Mouse (Mus musculus) intestine, embryonic 15.5 days (tissue): ENCODE results near the gene Pbx4. TPM values are rescaled to one million over a fixed set of nuclear protein-coding genes. Genes with fewer than 3 reads are reported as not detected.

Experiments
- ATAC-seq: fragments of 200-750 bp; cut with Nextera tagmentation; 2 replicates; pipeline ENCODE4 v1.8.0; 2017; ENCODE audit warnings: moderate TSS enrichment, moderate library complexity
- H3K27ac ChIP-seq: fragments of 300-500 bp; sonication (generic); 2 replicates; pipeline ENCODE4 v1.5.1; 2015; ENCODE audit warnings: mild to moderate bottlenecking, inconsistent platforms
- H3K27me3 ChIP-seq: fragments of 300-500 bp; sonication (generic); replicated peaks from 2 replicates; pipeline ENCODE4 v1.6.1; 2015; ENCODE audit warnings: inconsistent platforms
- H3K36me3 ChIP-seq: fragments of 300-500 bp; sonication (generic); 2 replicates; pipeline ENCODE4 v1.6.1; 2015; ENCODE audit warnings: inconsistent platforms
- H3K4me1 ChIP-seq: fragments of 300-500 bp; sonication (generic); replicated peaks from 2 replicates; pipeline ENCODE4 v1.6.1; 2015; ENCODE audit warnings: inconsistent platforms
- H3K4me2 ChIP-seq: fragments of 300-500 bp; sonication (generic); replicated peaks from 2 replicates; pipeline ENCODE4 v1.6.1; 2015; ENCODE audit warnings: mild to moderate bottlenecking, inconsistent platforms
- H3K4me3 ChIP-seq: fragments of 300-500 bp; sonication (generic); replicated peaks from 2 replicates; pipeline ENCODE4 v1.5.1; 2015; ENCODE audit warnings: inconsistent platforms
- H3K9ac ChIP-seq: fragments of 300-500 bp; sonication (generic); 2 replicates; pipeline ENCODE4 v1.6.1; 2015; ENCODE audit warnings: inconsistent platforms
- H3K9me3 ChIP-seq: fragments of 300-500 bp; sonication (generic); 2 replicates; pipeline ENCODE4 v1.6.1; 2016; ENCODE audit warnings: inconsistent platforms
- WGBS: fragments of 180-500 bp; shearing (Covaris S2); methylation state at CpG from one replicate; pipeline ENCODE4 v1.1.7; 2015; 5-methylcytosine and 5-hydroxymethylcytosine counted together
- polyA plus RNA-seq: library from polyadenylated mRNA; unstranded; fragments of >200 nt; fragmentation: Nextera tagmentation; extraction: Ambion mirVana; gene quantifications from 2 replicates; pipeline ENCODE4 v1.2.1, GENCODE M21; 2015

Gene Pbx4
- polyA plus RNA-seq, 1 experiment from 2014 or later: 3.9 TPM

- H3K27ac ChIP-seq: no peak overlapping the region
- 65% methylated on average over 2 of the region's 2 CpGs for WGBS
- no peak overlapping the region for H3K4me3 ChIP-seq
- no peak for ATAC-seq
- H3K36me3 ChIP-seq: no peaks in the 10 kb centered on the region
- H3K9ac ChIP-seq: no peak overlapping the region
- no peaks in the 10 kb centered on the region for H3K4me1 ChIP-seq
- H3K9me3 ChIP-seq: no peaks in the 10 kb centered on the region
- no peaks in the 10 kb centered on the region for H3K27me3 ChIP-seq
- H3K4me2 ChIP-seq: no peak overlapping the region
These were observed 29.0 kb downstream of the Pbx4 start for GRCm38 (mm10) chr8:69861251-69861650.

DNA sequence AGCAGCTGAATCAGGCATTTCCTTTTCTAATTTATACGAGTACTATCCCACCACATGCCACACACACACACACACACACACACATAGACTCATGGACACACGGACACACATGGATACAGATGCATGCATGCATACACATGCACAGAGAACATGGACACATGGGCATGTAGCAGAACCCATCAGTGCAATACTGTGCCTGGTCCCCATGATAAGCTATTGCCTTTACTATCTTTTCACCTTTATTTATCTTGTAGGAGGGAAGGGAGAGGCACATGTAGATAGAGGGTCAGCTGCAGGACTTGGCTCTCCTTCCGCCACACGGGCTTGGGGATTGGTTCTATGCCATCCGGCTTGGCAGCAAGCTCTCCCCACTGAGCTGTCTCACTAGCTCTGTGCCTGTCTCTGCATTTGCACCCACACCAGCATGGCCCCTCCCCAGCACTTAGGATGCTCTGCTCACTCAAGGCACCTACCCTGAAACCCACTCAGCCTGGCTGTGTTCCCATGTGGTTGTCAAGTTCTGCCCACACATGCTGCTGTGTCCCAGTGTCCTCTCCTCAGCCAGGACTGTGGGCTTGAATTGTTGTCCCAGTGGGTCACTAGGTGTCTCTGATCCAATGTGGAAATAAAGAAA is 31.2 kb downstream of the Pbx4 start:
- Histone ChIP-seq H3K9me3 (no peaks in the 10 kb centered on the region), H3K4me2 (no peak overlapping the region), H3K36me3 (no peaks in the 10 kb centered on the region), H3K4me1 (no peaks in the 10 kb centered on the region), H3K4me3 (no peak overlapping the region), H3K27ac (no peak overlapping the region), H3K9ac (no peak overlapping the region), H3K27me3 (no peaks in the 10 kb centered on the region)
- 77% methylated on average over 5 of the region's 5 CpGs for WGBS
- ATAC-seq: no peak

DNA sequence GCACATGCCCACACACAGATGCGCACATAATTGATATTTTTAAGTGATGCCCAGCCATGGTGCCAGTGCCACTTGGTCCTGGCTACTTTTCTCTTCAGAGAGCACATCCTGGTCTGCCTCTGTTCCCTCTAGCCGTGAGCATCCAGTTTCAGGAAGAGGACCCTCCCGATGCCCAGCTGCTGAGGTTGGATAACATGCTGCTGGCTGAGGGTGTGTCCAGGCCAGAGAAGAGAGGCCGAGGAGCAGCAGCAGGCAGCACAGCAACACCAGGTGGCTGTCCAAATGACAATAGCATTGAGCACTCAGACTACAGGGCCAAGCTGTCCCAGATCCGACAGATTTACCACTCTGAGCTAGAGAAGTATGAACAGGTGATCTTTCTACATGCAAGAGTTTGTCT is 31.9 kb downstream of the Pbx4 start:
- H3K27me3 ChIP-seq: no peaks in the 10 kb centered on the region
- WGBS: 67% methylated on average over 5 of the region's 5 CpGs

DNA sequence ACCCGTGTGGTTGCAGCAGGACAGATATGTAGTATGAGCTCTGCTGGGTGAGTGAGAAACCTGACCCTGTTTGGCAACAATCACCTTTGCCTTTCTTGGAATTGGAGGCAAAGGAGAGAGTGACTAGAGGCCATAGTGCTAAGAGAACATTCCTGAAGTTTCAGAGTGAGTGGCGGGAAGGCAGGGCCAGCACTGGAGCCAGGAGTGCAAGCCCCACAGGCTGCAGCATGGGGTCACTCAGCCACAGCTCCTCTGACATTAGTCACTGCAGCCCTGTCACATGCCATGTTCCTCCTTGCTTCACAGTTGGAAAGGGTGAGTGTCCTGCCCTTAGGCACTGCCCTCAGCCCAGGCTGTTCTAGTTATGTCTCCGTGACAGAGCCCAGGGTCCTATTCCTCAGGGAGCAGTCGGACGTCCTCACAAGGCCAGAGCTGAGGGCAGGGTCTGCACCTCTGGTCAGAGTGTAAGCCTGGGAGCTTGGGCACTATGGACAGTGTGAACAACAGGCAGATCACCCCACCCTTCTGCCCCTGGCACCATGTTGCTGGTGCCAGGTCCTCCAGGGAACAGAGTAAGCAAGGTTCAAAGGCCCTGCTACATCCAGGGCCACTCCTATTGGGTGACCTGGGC is 35.5 kb downstream of the Pbx4 start:
- H3K36me3 ChIP-seq: no peaks in the 10 kb centered on the region
- no peak overlapping the region for H3K9ac ChIP-seq
- no peak overlapping the region for H3K27ac ChIP-seq
- no peak overlapping the region for H3K4me3 ChIP-seq
- no peaks in the 10 kb centered on the region for H3K9me3 ChIP-seq
- H3K4me2 ChIP-seq: no peak overlapping the region
- ATAC-seq: no peak
- WGBS: 77% methylated on average over 5 of the region's 5 CpGs
- H3K27me3 ChIP-seq: no peaks in the 10 kb centered on the region
- no peaks in the 10 kb centered on the region for H3K4me1 ChIP-seq

More for the DNA sequence above, 31.9 kb downstream of the Pbx4 start:
- H3K36me3 ChIP-seq: no peaks in the 10 kb centered on the region
- no peaks in the 10 kb centered on the region for H3K4me1 ChIP-seq
- no peak overlapping the region for H3K9ac ChIP-seq
- no peak for ATAC-seq
- H3K4me3 ChIP-seq: no peak overlapping the region
- H3K4me2 ChIP-seq: no peak overlapping the region
- no peaks in the 10 kb centered on the region for H3K9me3 ChIP-seq
- no peak overlapping the region for H3K27ac ChIP-seq

DNA sequence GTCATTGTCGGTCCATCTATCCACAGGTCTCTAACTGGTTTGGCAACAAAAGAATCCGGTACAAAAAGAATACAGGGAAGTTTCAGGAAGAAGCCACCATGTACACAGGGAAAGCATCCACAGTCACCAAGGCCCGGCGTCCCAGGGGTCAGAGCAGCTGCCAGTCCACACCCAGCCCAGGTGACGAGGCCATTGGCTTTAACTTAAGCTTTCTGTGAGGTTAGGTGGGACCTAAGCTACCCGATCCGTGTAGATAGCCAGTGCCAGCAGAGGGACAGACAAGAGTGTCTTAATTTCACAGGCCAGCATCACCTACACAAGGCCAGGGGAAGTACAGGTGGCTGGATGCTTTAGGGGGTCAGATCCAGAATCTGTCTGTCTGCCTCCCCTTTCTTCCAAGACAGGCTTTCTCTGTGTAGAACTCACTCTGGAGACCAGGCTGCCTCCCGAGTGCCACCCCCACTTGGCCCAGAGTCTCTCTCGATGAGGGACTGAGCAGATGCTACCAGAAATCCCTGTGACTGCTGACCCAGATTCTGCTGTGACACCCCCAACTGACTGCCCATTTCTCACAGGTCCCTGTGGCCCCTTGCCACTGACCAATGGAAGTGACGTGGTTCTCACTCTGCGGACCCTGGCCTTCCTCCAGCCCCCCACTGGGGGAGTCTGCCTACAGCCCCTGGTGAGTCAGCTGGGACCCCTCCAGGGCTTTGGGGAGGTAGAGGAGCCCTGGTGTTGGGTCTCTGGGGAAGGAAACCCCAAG is 37.9 kb downstream of the Pbx4 start:
- WGBS: 79% methylated on average over 11 of the region's 11 CpGs
- Histone ChIP-seq H3K4me3 (no peak overlapping the region), H3K27me3 (no peaks in the 10 kb centered on the region), H3K4me1 (no peaks in the 10 kb centered on the region), H3K36me3 (no peaks in the 10 kb centered on the region), H3K4me2 (no peak overlapping the region), H3K27ac (no peak overlapping the region), H3K9me3 (no peaks in the 10 kb centered on the region), H3K9ac (no peak overlapping the region)
- ATAC-seq: no peak

DNA sequence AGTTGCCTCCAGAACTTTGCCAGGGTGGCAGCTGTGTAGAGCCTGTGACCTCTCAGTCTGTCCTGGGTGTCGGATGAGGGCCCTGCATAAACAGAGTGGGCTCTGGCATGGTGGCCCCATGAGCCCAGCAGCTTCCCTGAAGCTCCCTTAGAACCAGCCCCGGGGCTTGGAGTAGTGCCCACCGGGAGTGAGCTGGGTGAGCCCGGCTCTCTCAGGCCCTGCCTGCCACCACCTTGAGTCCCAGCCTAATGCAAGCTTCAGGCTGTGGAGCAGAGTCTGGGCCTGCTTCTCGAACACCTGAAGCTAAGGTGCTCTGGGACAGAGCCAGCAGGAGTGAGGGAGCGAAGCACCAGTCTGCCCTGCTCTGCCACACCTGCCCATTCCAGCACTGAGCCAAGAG is 38.6 kb downstream of the Pbx4 start:
- H3K4me1 ChIP-seq: no peaks in the 10 kb centered on the region
- no peak overlapping the region for H3K9ac ChIP-seq
- no peak for ATAC-seq
- H3K4me2 ChIP-seq: no peak overlapping the region
- no peak overlapping the region for H3K27ac ChIP-seq
- H3K36me3 ChIP-seq: no peaks in the 10 kb centered on the region
- H3K9me3 ChIP-seq: no peaks in the 10 kb centered on the region
- H3K4me3 ChIP-seq: no peak overlapping the region
- 81% methylated on average over 6 of the region's 6 CpGs for WGBS
- H3K27me3 ChIP-seq: no peaks in the 10 kb centered on the region

DNA sequence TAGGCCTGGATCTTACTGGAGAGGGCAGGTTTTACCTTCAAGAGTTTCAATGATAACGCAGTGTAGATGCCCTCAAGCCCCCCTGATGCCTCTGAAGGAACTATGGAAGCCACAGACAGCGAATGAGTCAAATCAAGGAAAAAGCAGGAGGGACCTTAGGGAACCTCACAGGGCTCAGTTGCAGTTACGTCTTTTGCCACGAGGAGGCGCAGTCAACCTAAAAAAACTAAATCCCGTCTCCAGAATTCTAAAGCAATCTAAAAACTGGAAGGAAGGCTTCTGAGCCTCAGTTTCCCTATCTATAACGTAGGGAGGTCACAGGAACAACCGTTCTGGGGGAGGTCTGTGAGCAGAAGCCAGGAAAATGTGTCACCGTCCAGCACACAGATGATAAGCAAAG is 41.9 kb downstream of the Pbx4 start:
- Histone ChIP-seq H3K36me3 (no peaks in the 10 kb centered on the region), H3K27ac (no peak overlapping the region), H3K9ac (no peak overlapping the region), H3K4me1 (no peaks in the 10 kb centered on the region), H3K9me3 (no peaks in the 10 kb centered on the region), H3K27me3 (peaks cover 10% of the 10 kb centered on the region), H3K4me3 (no peak overlapping the region), H3K4me2 (no peak overlapping the region)
- no peak for ATAC-seq
- WGBS: 12% methylated on average over 9 of the region's 9 CpGs

GRCm38 (mm10) chr8:69874654-69875053 is 42.4 kb downstream of the Pbx4 start:
- WGBS: 79% methylated on average over 13 of the region's 13 CpGs
- Histone ChIP-seq H3K27me3 (peaks cover 15% of the 10 kb centered on the region), H3K4me3 (no peak overlapping the region), H3K4me1 (no peaks in the 10 kb centered on the region), H3K9me3 (no peaks in the 10 kb centered on the region), H3K9ac (no peak overlapping the region), H3K4me2 (no peak overlapping the region), H3K27ac (no peak overlapping the region), H3K36me3 (no peaks in the 10 kb centered on the region)
- no peak for ATAC-seq

DNA sequence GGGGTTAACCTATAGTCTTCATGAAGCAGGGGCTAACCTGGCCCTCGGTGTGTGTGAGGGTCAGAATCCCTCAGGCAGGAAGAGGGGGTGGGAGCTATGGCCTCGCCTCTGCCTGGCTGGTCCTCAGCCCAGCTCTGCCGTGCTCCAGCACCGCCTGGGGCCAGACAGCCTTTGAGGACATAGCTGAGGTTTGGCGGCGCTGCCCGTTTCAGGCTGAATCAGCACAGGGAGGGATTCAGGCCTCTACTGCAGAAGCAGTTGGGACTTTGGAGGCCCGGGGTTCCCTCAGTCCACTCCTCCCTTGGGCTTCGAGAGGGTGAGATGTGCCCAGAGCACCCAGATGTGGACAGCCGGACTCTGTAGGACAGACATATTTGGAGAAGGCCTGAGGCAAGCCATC is 43.8 kb downstream of the Pbx4 start:
- no peak overlapping the region for H3K4me3 ChIP-seq
- no peak overlapping the region for H3K9ac ChIP-seq
- no peak overlapping the region for H3K27ac ChIP-seq
- H3K9me3 ChIP-seq: no peaks in the 10 kb centered on the region
- 41% methylated on average over 10 of the region's 10 CpGs for WGBS
- peaks cover 29% of the 10 kb centered on the region for H3K27me3 ChIP-seq
- ATAC-seq: no peak
- H3K36me3 ChIP-seq: no peaks in the 10 kb centered on the region
- no peak overlapping the region for H3K4me2 ChIP-seq
- peaks cover 4% of the 10 kb centered on the region for H3K4me1 ChIP-seq

DNA sequence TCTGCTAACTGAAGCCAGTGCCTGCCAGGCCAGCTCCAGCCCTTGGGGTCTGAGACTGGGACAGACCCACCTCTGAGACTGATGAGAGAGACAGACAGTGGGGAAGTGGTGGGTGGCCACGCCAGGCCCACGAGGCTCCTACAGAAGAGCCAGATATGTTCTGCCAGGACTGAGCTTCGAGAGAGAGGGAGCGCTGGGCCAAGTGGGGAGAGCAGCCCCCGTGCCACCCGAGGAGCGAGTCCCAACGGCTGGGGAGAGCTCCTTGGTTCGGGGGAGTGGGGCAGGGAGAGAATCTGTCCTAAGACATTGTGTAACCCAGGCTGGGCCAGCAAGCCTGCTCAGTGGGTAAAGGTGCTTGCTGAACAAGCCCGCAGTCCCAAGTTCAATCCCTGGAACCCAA is 44.7 kb downstream of the Pbx4 start:
- WGBS: 78% methylated on average over 10 of the region's 10 CpGs
- Histone ChIP-seq H3K4me1 (peaks cover 12% of the 10 kb centered on the region), H3K27me3 (peaks cover 38% of the 10 kb centered on the region)

GRCm38 (mm10) chr8:69877396-69877795 is 45.1 kb downstream of the Pbx4 start:
- H3K27me3 ChIP-seq: peaks cover 42% of the 10 kb centered on the region
- WGBS: 80% methylated on average over 4 of the region's 4 CpGs
- H3K9ac ChIP-seq: no peak overlapping the region

More for the DNA sequence above, 44.7 kb downstream of the Pbx4 start:
- H3K9ac ChIP-seq: no peak overlapping the region
- H3K4me3 ChIP-seq: no peak overlapping the region
- H3K36me3 ChIP-seq: no peaks in the 10 kb centered on the region
- no peak overlapping the region for H3K27ac ChIP-seq
- no peak for ATAC-seq
- no peaks in the 10 kb centered on the region for H3K9me3 ChIP-seq
- no peak overlapping the region for H3K4me2 ChIP-seq

GRCm38 (mm10) chr8:69877992-69878391 is 45.7 kb downstream of the Pbx4 start:
- Histone ChIP-seq H3K9me3 (no peaks in the 10 kb centered on the region), H3K36me3 (no peaks in the 10 kb centered on the region), H3K27me3 (peaks cover 48% of the 10 kb centered on the region), H3K9ac (no peak overlapping the region), H3K4me1 (peaks cover 19% of the 10 kb centered on the region), H3K27ac (no peak overlapping the region), H3K4me3 (no peak overlapping the region), H3K4me2 (no peak overlapping the region)
- WGBS: 56% methylated on average over 3 of the region's 3 CpGs
- ATAC-seq: no peak

More at GRCm38 (mm10) chr8:69877396-69877795, 45.1 kb downstream of the Pbx4 start:
- no peak overlapping the region for H3K27ac ChIP-seq
- no peaks in the 10 kb centered on the region for H3K36me3 ChIP-seq
- no peak for ATAC-seq
- no peaks in the 10 kb centered on the region for H3K9me3 ChIP-seq
- H3K4me2 ChIP-seq: no peak overlapping the region
- no peak overlapping the region for H3K4me3 ChIP-seq
- peaks cover 17% of the 10 kb centered on the region for H3K4me1 ChIP-seq
